Mouse (Mus musculus): ENCODE results near the gene Mycbpap. TPM values are rescaled to one million over a fixed set of nuclear protein-coding genes. Genes with fewer than 3 reads are reported as not detected.

Mycbpap gene
- 1 to 10 TPM; 3.1 to 7.6 (median 3.5) TPM for total RNA-seq (2022)

GRCm38 (mm10) chr11:94521219-94521843 lies at the start of gene Mycbpap:
Mycbpap (minus strand) TSS chr11:94521742.
- DNase-seq (ENCODE audit: low spot score in 2 of 2) = peak; percentile 22 to 55

- no peak for DNase-seq (ENCODE audit: low spot score in 2 of 2)
Measured at GRCm38 (mm10) chr11:94570612-94571011, 49.1 kb upstream of the Mycbpap start.

GRCm38 (mm10) chr11:94567326-94567725 lies 45.8 kb upstream of the Mycbpap start:
- DNase-seq (ENCODE audit: low spot score in 2 of 2) = no peak

GRCm38 (mm10) chr11:94566534-94566933 lies 45.0 kb upstream of the Mycbpap start:
- DNase-seq (ENCODE audit: low spot score in 2 of 2) = no peak

- no peak for DNase-seq (ENCODE audit: low spot score in 2 of 2)
Measured at GRCm38 (mm10) chr11:94565151-94565479, 43.6 kb upstream of the Mycbpap start.

GRCm38 (mm10) chr11:94564437-94565150 lies 43.1 kb upstream of the Mycbpap start, which contains the start of gene Chad:
Chad (plus strand) TSS chr11:94565047.
- no peak for DNase-seq (ENCODE audit: low spot score in 2 of 2)

GRCm38 (mm10) chr11:94563821-94564220 lies 42.3 kb upstream of the Mycbpap start:
- DNase-seq (ENCODE audit: low spot score in 2 of 2) = no peak

GRCm38 (mm10) chr11:94563383-94563782 lies 41.8 kb upstream of the Mycbpap start:
- DNase-seq (ENCODE audit: low spot score in 2 of 2) = no peak

GRCm38 (mm10) chr11:94558226-94558625 lies 36.7 kb upstream of the Mycbpap start:
- no peak for DNase-seq (ENCODE audit: low spot score in 2 of 2)

- DNase-seq (ENCODE audit: low spot score in 2 of 2) = no peak
Measured at GRCm38 (mm10) chr11:94550442-94550744, 28.9 kb upstream of the Mycbpap start.

- DNase-seq (ENCODE audit: low spot score in 2 of 2) = peak; percentile 52
Measured at GRCm38 (mm10) chr11:94549691-94550441, 28.3 kb upstream of the Mycbpap start.

GRCm38 (mm10) chr11:94548888-94549690 lies 27.5 kb upstream of the Mycbpap start, which contains the start of gene Rsad1:
Rsad1 (minus strand) TSS chr11:94549255.
- DNase-seq (ENCODE audit: low spot score in 2 of 2) = peak; percentile 92 to 97

- peak in 1 of 2 experiments; percentile 50 for DNase-seq (ENCODE audit: low spot score in 2 of 2)
Measured at GRCm38 (mm10) chr11:94548041-94548784, 26.7 kb upstream of the Mycbpap start.

- no peak for DNase-seq (ENCODE audit: low spot score in 2 of 2)
Measured at GRCm38 (mm10) chr11:94547271-94547670, 25.7 kb upstream of the Mycbpap start.

- DNase-seq (ENCODE audit: low spot score in 2 of 2) = no peak
Measured at GRCm38 (mm10) chr11:94546381-94546780, 24.8 kb upstream of the Mycbpap start.

- no peak for DNase-seq (ENCODE audit: low spot score in 2 of 2)
Measured at GRCm38 (mm10) chr11:94544422-94544821, 22.9 kb upstream of the Mycbpap start.

- DNase-seq (ENCODE audit: low spot score in 2 of 2) = peak; percentile 89 to 96
Measured at GRCm38 (mm10) chr11:94543932-94544331, 22.4 kb upstream of the Mycbpap start.

GRCm38 (mm10) chr11:94543344-94543743 lies 21.8 kb upstream of the Mycbpap start:
- no peak for DNase-seq (ENCODE audit: low spot score in 2 of 2)

GRCm38 (mm10) chr11:94542400-94542799 lies 20.9 kb upstream of the Mycbpap start:
- DNase-seq (ENCODE audit: low spot score in 2 of 2) = no peak

GRCm38 (mm10) chr11:94539761-94540160 lies 18.2 kb upstream of the Mycbpap start:
- DNase-seq (ENCODE audit: low spot score in 2 of 2) = no peak
